ENCODE assay signal across 20 mouse cellular contexts in genomic region chr6:28221017-28221416, GRCm38 (mm10).
"Had no signal": no experiment of that assay in that cellular context is flagged by ENCODE, and none has a peak within 500 bp of the region (broad histone marks: within the 10 kb centered on the region; RNA-seq: fewer than 3 reads in every experiment).

No protein-coding gene starts in this region.

- H3K9me3 ChIP-seq: limb, embryonic 10.5 days; limb, embryonic 13.5 days; lung, embryonic 15.5 days; midbrain, embryonic 12.5 days; neural tube, embryonic 13.5 days had no signal

- H3K27ac ChIP-seq: layer of hippocampus, adult 2 months; limb, embryonic 10.5 days; limb, embryonic 13.5 days; lung, embryonic 15.5 days; midbrain, embryonic 12.5 days; neural tube, embryonic 13.5 days had no signal

- H3K4me3 ChIP-seq: layer of hippocampus, adult 2 months; limb, embryonic 10.5 days; limb, embryonic 13.5 days; lung, embryonic 15.5 days; midbrain, embryonic 12.5 days; myocyte; neural tube, embryonic 13.5 days had no signal

- H3K4me2 ChIP-seq: limb, embryonic 13.5 days; lung, embryonic 15.5 days; midbrain, embryonic 12.5 days; neural tube, embryonic 13.5 days had no signal

- H3K36me3 ChIP-seq: limb, embryonic 10.5 days; limb, embryonic 13.5 days; lung, embryonic 15.5 days; midbrain, embryonic 12.5 days; neural tube, embryonic 13.5 days had no signal

- DNase-seq: kidney, adult 18-20 months; kidney, adult 9 months; kidney, postnatal 25 days; layer of hippocampus, adult 9-11 months; lung, adult 18-20 months; lung, postnatal 10 days; lung, postnatal 36 days; retina, postnatal 1 day; right cerebral cortex, postnatal 25 days; thymus, adult 18-20 months; thymus, postnatal 36 days had no signal

- H3K27me3 ChIP-seq: limb, embryonic 13.5 days; lung, embryonic 15.5 days; neural tube, embryonic 13.5 days had no signal

- H3K9ac ChIP-seq: limb, embryonic 13.5 days; lung, embryonic 15.5 days; midbrain, embryonic 12.5 days; neural tube, embryonic 13.5 days had no signal

- ATAC-seq: intestine, embryonic 16.5 days; midbrain, embryonic 16.5 days had no signal

- H3K4me1 ChIP-seq: limb, embryonic 13.5 days; lung, embryonic 15.5 days; midbrain, embryonic 12.5 days; neural tube, embryonic 13.5 days had no signal
